In genomic region chr9:47440128-47440527, GRCm38 (mm10) we compare ENCODE assay signal across 8 mouse cellular contexts.
DNase-seq lines count a peak whose midpoint lies in the region; ATAC-seq lines count a peak whose summit lies in the region.

No protein-coding gene starts in this region.

- H3K4me3 ChIP-seq in kidney, embryonic 14.5 days (ENCODE audit: low read length): peak overlapping the region; percentile 23
- H3K4me3 ChIP-seq in hindbrain, embryonic 15.5 days: peak overlapping the region; percentile 21
- peak overlapping the region; percentile 21; the same call in 1 of the 2 replicates for H3K4me3 ChIP-seq in midbrain, embryonic 15.5 days

- no peaks in the 10 kb centered on the region for H3K9me3 ChIP-seq in kidney, embryonic 14.5 days (ENCODE audit: control insufficient read depth, low read length)
- H3K9me3 ChIP-seq in hindbrain, embryonic 15.5 days: no peaks in the 10 kb centered on the region
- H3K9me3 ChIP-seq in midbrain, embryonic 15.5 days: no peaks in the 10 kb centered on the region

- no peak for ATAC-seq in kidney, embryonic 14.5 days (ENCODE audit: low FRiP score, low TSS enrichment)
- ATAC-seq in hindbrain, embryonic 15.5 days (ENCODE audit: low FRiP score, low read depth): no peak; the same call in 1 of the 2 replicates
- 0 out of 2 replicates have a peak, but pooled peaks have one; percentile 56 for ATAC-seq in midbrain, embryonic 15.5 days (replicated peaks)
- ATAC-seq in megakaryocyte, adult 5-6 weeks (ENCODE audit: poor library complexity, severe bottlenecking): no peak
- no peak for ATAC-seq in megakaryocyte progenitor cell, adult 5-6 weeks (replicated peaks; ENCODE audit: poor library complexity)

- H3K27ac ChIP-seq in kidney, embryonic 14.5 days (ENCODE audit: low read depth, low read length): no peak overlapping the region
- no peak overlapping the region for H3K27ac ChIP-seq in hindbrain, embryonic 15.5 days (replicated peaks)
- peak overlapping the region; percentile 61 for H3K27ac ChIP-seq in midbrain, embryonic 15.5 days

- H3K4me1 ChIP-seq in kidney, embryonic 14.5 days (ENCODE audit: control insufficient read depth, insufficient read depth, low read length): peaks cover 16% of the 10 kb centered on the region
- peaks cover 15% of the 10 kb centered on the region for H3K4me1 ChIP-seq in hindbrain, embryonic 15.5 days (replicated peaks)
- H3K4me1 ChIP-seq in midbrain, embryonic 15.5 days: peaks cover 16% of the 10 kb centered on the region

- H3K9ac ChIP-seq in kidney, embryonic 14.5 days (ENCODE audit: low read depth, low read length): no peak overlapping the region
- no peak overlapping the region for H3K9ac ChIP-seq in hindbrain, embryonic 15.5 days
- no peak overlapping the region for H3K9ac ChIP-seq in midbrain, embryonic 15.5 days

- H3K27me3 ChIP-seq in kidney, embryonic 14.5 days (ENCODE audit: control insufficient read depth, insufficient read depth, low read length): no peaks in the 10 kb centered on the region
- H3K27me3 ChIP-seq in hindbrain, embryonic 15.5 days: no peaks in the 10 kb centered on the region
- no peaks in the 10 kb centered on the region for H3K27me3 ChIP-seq in midbrain, embryonic 15.5 days (replicated peaks)

- no peaks in the 10 kb centered on the region for H3K36me3 ChIP-seq in kidney, embryonic 14.5 days (ENCODE audit: control insufficient read depth, insufficient read depth, low read length)
- no peaks in the 10 kb centered on the region for H3K36me3 ChIP-seq in hindbrain, embryonic 15.5 days
- no peaks in the 10 kb centered on the region for H3K36me3 ChIP-seq in midbrain, embryonic 15.5 days (replicated peaks)

- DNase-seq in kidney, postnatal 4 days: no peak
- peak; percentile 28 for DNase-seq in embryo, embryonic 11 days
- DNase-seq in layer of hippocampus, adult 8-10 months (ENCODE audit: low spot score in 2 of 2): no peak

- H3K4me2 ChIP-seq in kidney, embryonic 14.5 days (replicated peaks; ENCODE audit: low read depth, low read length): peak overlapping the region; percentile 48
- H3K4me2 ChIP-seq in hindbrain, embryonic 15.5 days: peak overlapping the region; percentile 49
- H3K4me2 ChIP-seq in midbrain, embryonic 15.5 days: peak overlapping the region; percentile 47

- 13% methylated on average over 6 of the region's 6 CpGs for WGBS in kidney, embryonic 14.5 days
- 17% methylated on average over 6 of the region's 6 CpGs for WGBS in hindbrain, embryonic 15.5 days
- 7% methylated on average over 6 of the region's 6 CpGs for WGBS in midbrain, embryonic 15.5 days
